10 mouse cellular contexts compared by ENCODE assay signal in the genomic region with DNA sequence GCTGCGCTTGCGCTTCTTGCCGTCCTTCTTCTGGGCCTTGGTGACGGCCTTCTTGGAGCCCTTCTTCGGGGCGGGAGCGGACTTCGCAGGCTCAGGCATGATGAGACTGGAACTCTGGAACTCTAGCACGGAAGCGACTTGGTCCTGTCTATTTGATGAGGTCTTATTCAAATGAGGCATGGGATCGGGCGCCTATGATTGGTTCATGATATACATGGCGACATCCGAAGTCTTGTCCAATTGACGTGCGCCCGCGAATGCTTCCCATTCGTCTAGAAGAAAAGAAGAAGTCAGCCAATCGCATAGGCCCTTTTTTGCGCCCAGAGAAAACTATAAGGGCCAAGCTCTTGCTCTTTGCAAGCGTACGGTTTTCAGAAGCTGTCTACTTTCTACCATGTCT. TPM values are rescaled to one million over a fixed set of nuclear protein-coding genes. Genes with fewer than 3 reads are reported as not detected.
A peak's percentile ranks its signal among the peaks of the same experiment; 100 is the strongest.
DNase-seq lines count a peak whose midpoint lies in the region; ATAC-seq and TF ChIP-seq lines count a peak whose summit lies in the region.
"Not testable (repeated sequence)": the region's sequence is repeated elsewhere in the genome, so short reads cannot be mapped to it uniquely, and the experiment has no call there.
"Had no signal": no experiment of that assay in that cellular context is flagged by ENCODE, and none has a peak within 500 bp of the region (broad histone marks: within the 10 kb centered on the region; RNA-seq: fewer than 3 reads in every experiment).

A gene (minus strand): TSS at position 125 of the 400 bp plus-strand sequence.
A gene (plus strand): TSS at position 393 of the 400 bp plus-strand sequence.

- ATAC-seq in forebrain, embryonic 12.5 days (ENCODE audit: low FRiP score): peak; percentile 97
- peak; percentile 96 for ATAC-seq in heart, embryonic 12.5 days (ENCODE audit: insufficient number of reproducible peaks, low FRiP score)
- ATAC-seq in inflammation-experienced regulatory T-cells, adult 6 months: peak; percentile 91
- peak; percentile 83 for ATAC-seq in liver, embryonic 14.5 days (ENCODE audit: insufficient read depth)
- peak; percentile 98 for ATAC-seq in midbrain, embryonic 14.5 days (ENCODE audit: low FRiP score, low TSS enrichment)
- peak; percentile 97 for ATAC-seq in stomach, postnatal 0 days (ENCODE audit: low FRiP score, low TSS enrichment)

- TF ChIP-seq CTCF in liver, embryonic 14.5 days (IDR thresholded peaks at IDR 0.05; ENCODE audit: low read depth); stomach, postnatal 0 days (IDR thresholded peaks at IDR 0.05; ENCODE audit: low read depth): not testable (repeated sequence)

- H3K27ac ChIP-seq in forebrain, embryonic 12.5 days; heart, embryonic 12.5 days (ENCODE audit: poor library complexity, severe bottlenecking); liver, embryonic 14.5 days; midbrain, embryonic 14.5 days (replicated peaks; ENCODE audit: low read depth, low read length); stomach, postnatal 0 days (replicated peaks): not testable (repeated sequence)

- WGBS in forebrain, embryonic 12.5 days: no CpG with 5 or more reads among the region's 23 CpGs
- no CpG with 5 or more reads among the region's 23 CpGs for WGBS in heart, embryonic 12.5 days
- WGBS in liver, embryonic 14.5 days (ENCODE audit: insufficient replicate concordance): no CpG with 5 or more reads among the region's 23 CpGs
- WGBS in midbrain, embryonic 14.5 days: no CpG with 5 or more reads among the region's 23 CpGs
- no CpG with 5 or more reads among the region's 23 CpGs for WGBS in stomach, postnatal 0 days

- not testable (repeated sequence) for H3K9me3 ChIP-seq in forebrain, embryonic 12.5 days; heart, embryonic 12.5 days (replicated peaks); liver, embryonic 14.5 days (ENCODE audit: control insufficient read depth, low read length); midbrain, embryonic 14.5 days (ENCODE audit: control insufficient read depth, low read length); stomach, postnatal 0 days (ENCODE audit: control insufficient read depth, low read length)

- H3K9ac ChIP-seq in forebrain, embryonic 12.5 days; heart, embryonic 12.5 days; liver, embryonic 14.5 days (replicated peaks); midbrain, embryonic 14.5 days (replicated peaks; ENCODE audit: low read length); stomach, postnatal 0 days (ENCODE audit: low read length): not testable (repeated sequence)

- H3K36me3 ChIP-seq in forebrain, embryonic 12.5 days (replicated peaks); heart, embryonic 12.5 days; liver, embryonic 14.5 days (replicated peaks; ENCODE audit: control insufficient read depth, insufficient read depth, low read depth); midbrain, embryonic 14.5 days (ENCODE audit: control insufficient read depth, insufficient read depth, low read length); stomach, postnatal 0 days (ENCODE audit: control insufficient read depth, insufficient read depth, low read length): not testable (repeated sequence)

- not testable (repeated sequence) for H3K4me1 ChIP-seq in forebrain, embryonic 12.5 days; heart, embryonic 12.5 days (replicated peaks); liver, embryonic 14.5 days (replicated peaks; ENCODE audit: control insufficient read depth in 2 of 2, insufficient read depth in 2 of 2, low read length in 1 of 2); midbrain, embryonic 14.5 days (ENCODE audit: control insufficient read depth, insufficient read depth, low read length); stomach, postnatal 0 days (replicated peaks; ENCODE audit: control insufficient read depth, insufficient read depth)

- H3K4me2 ChIP-seq in forebrain, embryonic 12.5 days; heart, embryonic 12.5 days; liver, embryonic 14.5 days (ENCODE audit: low read depth); midbrain, embryonic 14.5 days (ENCODE audit: low read length); stomach, postnatal 0 days (replicated peaks; ENCODE audit: low read depth): not testable (repeated sequence)

- TF ChIP-seq EP300 in liver, embryonic 14.5 days (IDR thresholded peaks at IDR 0.05; ENCODE audit: low read depth); stomach, postnatal 0 days (optimal IDR thresholded peaks at IDR 0.05): not testable (repeated sequence)

- DNase-seq in adrenal gland, postnatal 25 days; layer of hippocampus, postnatal 25 days (ENCODE audit: extremely low spot score in 1 of 2, low spot score in 1 of 2); liver, embryonic 14.5 days (ENCODE audit: low read depth in 3 of 3, low spot score in 3 of 3); midbrain, embryonic 14.5 days; stomach, postnatal 0 days (ENCODE audit: low spot score): not testable (repeated sequence)

- H3K4me3 ChIP-seq in forebrain, embryonic 12.5 days (replicated peaks); heart, embryonic 12.5 days; liver, embryonic 14.5 days (ENCODE audit: insufficient read depth in 1 of 2, low read depth in 2 of 2, low read length in 2 of 2); midbrain, embryonic 14.5 days (replicated peaks; ENCODE audit: low read depth, low read length); stomach, postnatal 0 days (ENCODE audit: low read depth, low read length): not testable (repeated sequence)

- not testable (repeated sequence) for H3K27me3 ChIP-seq in forebrain, embryonic 12.5 days; heart, embryonic 12.5 days (replicated peaks); liver, embryonic 14.5 days (ENCODE audit: control insufficient read depth, insufficient read depth, low read length); midbrain, embryonic 14.5 days (ENCODE audit: control insufficient read depth, insufficient read depth, low read length); stomach, postnatal 0 days (ENCODE audit: control insufficient read depth, insufficient read depth, low read length)

RNA-seq across cellular contexts. Expression of the first gene that starts in this region (rescaled TPM):
- 40.4 and 87.7 TPM in 2 replicates for total RNA-seq in adrenal gland, postnatal 25 days (2021)
- 23.9 and 32.5 TPM in 2 replicates for polyA plus RNA-seq in forebrain, embryonic 12.5 days (2016; fragmentation: Nextera tagmentation; extraction: Ambion mirVana)
- polyA plus RNA-seq in heart, embryonic 12.5 days (2016; fragmentation: Nextera tagmentation; extraction: Ambion mirVana): 8.4 and 12.7 TPM in 2 replicates
- polyA plus RNA-seq in inflammation-experienced regulatory T-cells, adult 6 months (2017; shearing (Covaris generic)): 10 to 100 TPM in 1 of 3 experiments, 1 to 10 TPM in 1, not detected in 1; 6.1 to 12.5 TPM
- 10 to 100 TPM; 42.6 to 56.9 TPM for total RNA-seq in layer of hippocampus, postnatal 25 days (2021)
- polyA plus RNA-seq in liver, embryonic 14.5 days (2012; rRNA removed): 13.1 and 13.4 TPM in 2 replicates
- 16.9 and 21.6 TPM in 2 replicates for polyA plus RNA-seq in liver, embryonic 14.5 days (2014; fragmentation: Nextera tagmentation; extraction: Ambion mirVana)
- 4.2 and 4.5 TPM in 2 replicates for polyA plus RNA-seq in midbrain, embryonic 14.5 days (2014; fragmentation: Nextera tagmentation; extraction: Ambion mirVana)
- 7.7 and 9.9 TPM in 2 replicates for polyA plus RNA-seq in stomach, postnatal 0 days (2015; fragmentation: Nextera tagmentation; extraction: Ambion mirVana)

RNA-seq across cellular contexts. Expression of the second gene that starts in this region (rescaled TPM):
- 56.7 and 173 TPM in 2 replicates for total RNA-seq in adrenal gland, postnatal 25 days (2021)
- polyA plus RNA-seq in forebrain, embryonic 12.5 days (2016; fragmentation: Nextera tagmentation; extraction: Ambion mirVana): not detected in 2 replicates
- polyA plus RNA-seq in heart, embryonic 12.5 days (2016; fragmentation: Nextera tagmentation; extraction: Ambion mirVana): 2.6 TPM in 1 of 2 replicates, not detected in the other
- 10 to 100 TPM in 1 of 3 experiments, 1 to 10 TPM in 1, not detected in 1; 2.4 to 11.2 TPM for polyA plus RNA-seq in inflammation-experienced regulatory T-cells, adult 6 months (2017; shearing (Covaris generic))
- total RNA-seq in layer of hippocampus, postnatal 25 days (2021): 10 to 100 TPM; 31.1 to 33.0 TPM
- polyA plus RNA-seq in liver, embryonic 14.5 days (2012; rRNA removed): 0.24 TPM in 1 of 2 replicates, not detected in the other
- 3.4 TPM in 1 of 2 replicates, not detected in the other for polyA plus RNA-seq in liver, embryonic 14.5 days (2014; fragmentation: Nextera tagmentation; extraction: Ambion mirVana)
- polyA plus RNA-seq in midbrain, embryonic 14.5 days (2014; fragmentation: Nextera tagmentation; extraction: Ambion mirVana): not detected in 2 replicates
- 0.95 and 1.1 TPM in 2 replicates for polyA plus RNA-seq in stomach, postnatal 0 days (2015; fragmentation: Nextera tagmentation; extraction: Ambion mirVana)
- polyA plus RNA-seq: brain, embryonic 14.5 days; testis, adult 2 months had no signal
